Mouse (Mus musculus) megakaryocyte, embryonic 14.5 days (primary cell): Measurements from ENCODE around the gene Gm17409.

ENCODE experiments used
- FLI1 ChIP-seq: IDR thresholded peaks from 2 replicates; pipeline ENCODE4 v1.6.1; 2012; ENCODE audit warnings: low read length, inconsistent platforms, mixed read lengths
- GATA1 ChIP-seq: IDR thresholded peaks from 3 replicates; pipeline ENCODE4 v1.6.1; 2012; ENCODE audit warnings: mixed read lengths, low read length, inconsistent platforms, borderline replicate concordance

DNA sequence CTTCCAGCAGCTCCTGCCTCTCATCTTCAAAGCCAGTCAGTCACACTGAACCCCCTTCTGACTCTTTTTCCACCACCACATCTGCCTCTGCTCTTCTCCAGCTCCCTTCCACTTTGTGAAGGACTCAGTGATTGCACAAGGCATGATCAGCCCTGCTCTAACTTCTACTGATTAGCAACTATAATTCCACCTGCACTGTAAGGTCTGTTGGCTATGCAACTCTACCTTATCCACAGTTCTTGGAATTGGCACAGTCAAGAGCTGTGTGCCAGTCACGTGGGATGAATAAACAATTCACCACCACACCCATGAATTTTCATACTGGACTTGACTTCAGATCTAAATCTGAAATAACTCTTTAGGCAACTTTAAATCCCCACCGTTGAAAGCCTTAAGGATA lies 36.6 kb upstream of the Gm17409 start:
- TF ChIP-seq GATA1, result no peak
- TF ChIP-seq FLI1, result no peak
